Mouse (Mus musculus) forebrain, embryonic 14.5 days (tissue): Measurements from ENCODE around the gene Defb29. TPM values are rescaled to one million over a fixed set of nuclear protein-coding genes. Genes with fewer than 3 reads are reported as not detected.

Experiments
- ATAC-seq: fragments of 200-750 bp; cut with Nextera tagmentation; 2 replicates; pipeline ENCODE4 v1.8.0; 2017; ENCODE audit warnings: mild to moderate bottlenecking, moderate library complexity
- DNase-seq: peaks from one replicate; pipeline ENCODE4 v3.0.0-alpha.2; 2015; ENCODE audit warnings: low spot score
- H3K27ac ChIP-seq: fragments of 300-500 bp; sonication (generic); 2 replicates; pipeline ENCODE4 v1.5.1; 2014; ENCODE audit warnings: low read depth, mild to moderate bottlenecking, control low read depth, low read length, moderate library complexity
- H3K27me3 ChIP-seq: fragments of 300-500 bp; sonication (generic); replicated peaks from 2 replicates; pipeline ENCODE4 v1.6.1; 2014; ENCODE audit warnings: low read length, control low read depth, mixed read lengths; ENCODE audit not compliant: control insufficient read depth, insufficient read depth
- H3K36me3 ChIP-seq: fragments of 300-500 bp; sonication (generic); 2 replicates; pipeline ENCODE4 v1.6.1; 2014; ENCODE audit warnings: low read length, control low read depth; ENCODE audit not compliant: control insufficient read depth, insufficient read depth
- H3K4me1 ChIP-seq: fragments of 300-500 bp; sonication (generic); 2 replicates; pipeline ENCODE4 v1.6.1; 2014; ENCODE audit warnings: antibody characterized with exemption, low read length, control low read depth; ENCODE audit not compliant: control insufficient read depth, insufficient read depth
- H3K4me2 ChIP-seq: fragments of 300-500 bp; sonication (generic); 2 replicates; pipeline ENCODE4 v1.6.1; 2014; ENCODE audit warnings: mild to moderate bottlenecking, control low read depth, low read length
- H3K4me3 ChIP-seq: fragments of 300-500 bp; sonication (generic); 2 replicates; pipeline ENCODE4 v1.5.1; 2014; ENCODE audit warnings: low read depth, low read length, control low read depth
- H3K9ac ChIP-seq: fragments of 300-500 bp; sonication (generic); 2 replicates; pipeline ENCODE4 v1.6.1; 2014; ENCODE audit warnings: mild to moderate bottlenecking, low read length, control low read depth, moderate library complexity
- H3K9me3 ChIP-seq: fragments of 300-500 bp; sonication (generic); replicated peaks from 2 replicates; pipeline ENCODE4 v1.6.1; 2016; ENCODE audit warnings: low read length, control low read depth, mixed read lengths; ENCODE audit not compliant: control insufficient read depth
- WGBS: fragments of 180-500 bp; shearing (Covaris S2); extraction: QIAGEN DNeasy Blood & Tissue Kit; methylation state at CpG from one replicate; pipeline ENCODE4 v1.1.7; 2014; 5-methylcytosine and 5-hydroxymethylcytosine counted together
- polyA plus RNA-seq: library from polyadenylated mRNA; unstranded; fragments of >200 nt; fragmentation: Nextera tagmentation; extraction: Ambion mirVana; gene quantifications from 2 replicates; pipeline ENCODE4 v1.2.1, GENCODE M21; 2014

The Defb29 gene
- polyA plus RNA-seq, result not detected in 2 replicates

DNA sequence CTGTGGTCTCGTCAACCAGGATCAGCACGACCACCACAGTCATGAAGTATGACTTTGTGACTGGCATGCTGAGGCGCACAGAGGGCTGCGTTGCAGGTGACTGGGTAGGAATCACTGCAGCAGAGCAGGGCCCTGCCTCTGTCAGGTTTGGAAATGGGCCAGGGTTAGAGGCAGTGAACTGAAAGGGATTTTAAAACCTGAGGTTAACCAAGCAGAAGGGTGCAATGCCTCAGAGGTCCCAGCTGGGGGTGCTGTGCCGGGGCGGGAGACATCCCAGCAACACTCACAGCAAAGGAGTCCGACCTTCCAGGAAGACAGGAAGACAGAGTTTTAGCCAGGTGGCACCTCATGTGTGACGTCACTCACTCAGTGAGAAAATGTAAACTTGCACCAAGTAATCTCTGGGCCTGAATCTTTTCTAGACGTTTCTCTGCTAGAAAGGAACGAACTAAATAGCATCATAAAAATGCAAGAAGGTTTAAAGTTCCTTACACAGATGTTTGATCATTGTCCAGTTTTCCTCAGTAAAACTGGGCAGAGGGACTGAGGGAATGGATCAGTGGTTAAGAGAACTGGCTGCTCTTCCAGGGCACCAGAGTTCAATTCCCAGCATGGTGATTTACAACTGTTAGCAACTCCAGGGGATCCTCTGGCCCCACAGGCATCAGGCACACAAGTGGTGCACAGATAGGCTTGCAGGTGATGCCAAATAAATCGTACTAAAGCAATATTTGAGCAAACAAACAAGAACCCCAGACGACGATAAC is at the start of gene Defb29:
Gene Defb29, minus strand, starts transcription at position 155 of the 767 bp plus-strand sequence.
- 61% methylated on average over 13 of the region's 13 CpGs for WGBS
- no peak within 1 kb of the TSS for H3K9ac ChIP-seq
- DNase-seq (no peak), ATAC-seq (no peak)
- H3K9me3 ChIP-seq, result no peaks in the 10 kb centered on the region
- H3K4me1 ChIP-seq, result no peaks in the 10 kb centered on the region
- H3K27ac ChIP-seq, result no peak within 1 kb of the TSS
- no peaks in the 10 kb centered on the region for H3K27me3 ChIP-seq
- no peaks in the 10 kb centered on the region for H3K36me3 ChIP-seq
- no peak within 1 kb of the TSS for H3K4me2 ChIP-seq
- no peak within 1 kb of the TSS for H3K4me3 ChIP-seq

DNA sequence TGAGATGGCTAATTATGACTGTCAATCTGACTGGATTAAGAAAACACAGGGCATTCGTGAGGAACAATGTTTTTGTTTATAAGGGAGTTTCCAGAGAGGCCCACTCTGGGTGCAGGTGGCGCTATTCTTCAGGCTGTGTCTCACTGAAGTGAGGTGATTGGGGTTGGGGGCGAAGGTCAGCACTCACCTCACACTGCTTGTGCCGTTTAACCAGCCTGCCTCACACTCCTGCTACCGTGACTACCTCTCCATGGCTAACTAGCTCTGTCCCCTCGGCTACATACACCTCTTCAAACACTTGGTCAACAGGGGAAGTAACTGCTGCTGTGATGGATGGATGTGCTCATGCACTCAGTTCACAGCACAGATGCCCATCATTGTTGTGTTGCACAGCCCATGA is 49.1 kb upstream of the Defb29 start:
- no peaks in the 10 kb centered on the region for H3K9me3 ChIP-seq
- H3K9ac ChIP-seq, result no peak overlapping the region
- H3K27ac ChIP-seq, result no peak overlapping the region
- ATAC-seq, result no peak
- no peaks in the 10 kb centered on the region for H3K36me3 ChIP-seq
- no peak for DNase-seq
- H3K4me2 ChIP-seq, result no peak overlapping the region
- no peaks in the 10 kb centered on the region for H3K4me1 ChIP-seq
- H3K4me3 ChIP-seq, result no peak overlapping the region
- no peaks in the 10 kb centered on the region for H3K27me3 ChIP-seq
- 27% methylated on average over 6 of the region's 6 CpGs for WGBS

DNA sequence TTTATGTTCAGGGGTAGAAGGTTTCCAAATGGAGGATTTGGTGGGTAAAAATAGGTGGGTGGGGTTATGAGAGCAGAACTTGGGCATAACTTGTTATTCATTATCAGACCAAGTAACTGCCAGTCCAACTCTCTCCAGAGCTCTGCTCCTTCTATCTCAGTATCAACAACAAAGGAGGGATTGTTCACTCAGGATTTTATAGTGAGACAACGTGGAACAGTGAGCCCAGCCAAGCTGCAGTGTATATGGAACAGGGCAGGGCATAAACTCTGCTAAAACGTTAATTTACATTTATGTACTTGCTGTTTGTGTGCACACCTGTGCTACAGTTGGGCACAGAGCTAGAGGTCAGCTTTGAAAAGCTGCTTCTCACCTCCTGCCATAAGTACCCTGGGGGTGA is 48.6 kb upstream of the Defb29 start:
- H3K9me3 ChIP-seq, result no peaks in the 10 kb centered on the region
- no peak overlapping the region for H3K4me3 ChIP-seq
- H3K4me2 ChIP-seq, result no peak overlapping the region
- H3K27me3 ChIP-seq, result no peaks in the 10 kb centered on the region
- DNase-seq (no peak), ATAC-seq (no peak)
- WGBS, result 23% methylated on average over 2 of the region's 2 CpGs
- no peak overlapping the region for H3K9ac ChIP-seq
- H3K27ac ChIP-seq, result no peak overlapping the region
- H3K36me3 ChIP-seq, result no peaks in the 10 kb centered on the region
- H3K4me1 ChIP-seq, result no peaks in the 10 kb centered on the region

DNA sequence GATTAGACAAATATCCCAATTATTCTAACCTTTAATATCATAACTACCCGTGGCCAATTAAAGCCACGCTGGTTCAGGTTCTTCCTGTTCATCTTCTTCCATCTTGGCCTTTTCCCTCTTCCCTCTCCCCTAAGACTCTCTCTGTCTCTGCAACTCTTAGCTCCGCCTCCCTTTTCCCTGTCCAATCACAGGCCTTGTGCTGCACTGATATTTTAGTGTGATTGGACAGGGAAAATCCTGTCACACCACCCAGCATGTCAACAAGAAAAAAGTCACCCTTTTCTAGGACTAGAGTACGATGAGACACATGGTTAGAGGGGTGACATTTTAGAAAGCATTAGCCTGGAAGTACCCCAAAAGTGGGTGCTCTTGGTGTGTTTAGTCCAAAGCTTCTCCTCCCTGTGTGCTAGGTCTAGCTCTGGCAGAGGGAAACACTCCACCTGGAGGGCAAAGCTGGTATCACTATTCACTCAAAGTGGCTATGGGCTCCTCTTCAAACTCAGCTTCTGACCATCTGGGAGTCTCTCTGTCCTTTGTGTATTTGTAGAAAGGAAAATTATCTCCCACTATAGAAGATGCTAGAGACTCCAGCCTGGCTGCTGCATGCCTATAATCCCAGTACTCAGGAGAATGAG is 47.1 kb upstream of the Defb29 start:
- WGBS, result 80% methylated on average over 4 of the region's 4 CpGs
- no peaks in the 10 kb centered on the region for H3K27me3 ChIP-seq
- no peak for DNase-seq

GRCm38 (mm10) chr2:152580612-152581011 is 40.7 kb upstream of the Defb29 start:
- Histone ChIP-seq H3K4me2 (no peak overlapping the region), H3K4me1 (no peaks in the 10 kb centered on the region), H3K9me3 (no peaks in the 10 kb centered on the region), H3K36me3 (no peaks in the 10 kb centered on the region), H3K27me3 (no peaks in the 10 kb centered on the region), H3K4me3 (no peak overlapping the region), H3K27ac (no peak overlapping the region), H3K9ac (no peak overlapping the region)
- ATAC-seq, result no peak
- WGBS, result 91% methylated on average over 11 of the region's 11 CpGs
- DNase-seq, result no peak

More for the DNA sequence above, 47.1 kb upstream of the Defb29 start:
- H3K9ac ChIP-seq, result no peak overlapping the region
- no peak overlapping the region for H3K27ac ChIP-seq
- no peak overlapping the region for H3K4me2 ChIP-seq
- H3K9me3 ChIP-seq, result no peaks in the 10 kb centered on the region
- H3K36me3 ChIP-seq, result no peaks in the 10 kb centered on the region
- no peak for ATAC-seq
- H3K4me1 ChIP-seq, result no peaks in the 10 kb centered on the region
- no peak overlapping the region for H3K4me3 ChIP-seq

- Histone ChIP-seq H3K36me3 (no peaks in the 10 kb centered on the region), H3K9me3 (no peaks in the 10 kb centered on the region), H3K4me1 (no peaks in the 10 kb centered on the region), H3K27me3 (no peaks in the 10 kb centered on the region), H3K4me2 (no peak within 1 kb of the TSS), H3K4me3 (no peak within 1 kb of the TSS), H3K9ac (no peak within 1 kb of the TSS), H3K27ac (no peak within 1 kb of the TSS)
- WGBS, result 71% methylated on average over 7 of the region's 7 CpGs
- DNase-seq, result no peak
- ATAC-seq, result no peak
Observed at GRCm38 (mm10) chr2:152580107-152580506, 40.2 kb upstream of the Defb29 start, which contains the start of gene Defb19. Defb19 (minus strand) TSS chr2:152580312.

DNA sequence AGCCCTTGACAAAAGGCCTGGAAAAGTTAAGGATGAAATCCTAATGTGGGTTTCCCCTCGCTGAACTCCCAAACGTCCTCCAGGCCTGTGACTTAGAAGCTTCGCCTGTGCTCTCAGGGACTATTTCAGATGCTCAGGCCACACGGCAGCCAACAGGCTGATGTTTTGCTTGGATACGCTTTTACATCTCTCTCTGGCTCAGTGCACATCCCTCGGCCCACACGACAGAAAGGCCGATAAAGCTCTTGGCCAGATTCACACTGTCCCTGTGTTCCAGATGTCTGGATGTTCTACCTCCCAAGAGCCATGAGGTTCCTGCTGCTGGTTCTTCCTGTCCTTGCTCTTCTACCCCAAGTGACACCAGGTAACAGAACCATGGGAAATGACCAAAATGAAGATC is 33.6 kb upstream of the Defb29 start:
- ATAC-seq, result no peak
- no peaks in the 10 kb centered on the region for H3K36me3 ChIP-seq
- WGBS, result 89% methylated on average over 8 of the region's 8 CpGs

DNA sequence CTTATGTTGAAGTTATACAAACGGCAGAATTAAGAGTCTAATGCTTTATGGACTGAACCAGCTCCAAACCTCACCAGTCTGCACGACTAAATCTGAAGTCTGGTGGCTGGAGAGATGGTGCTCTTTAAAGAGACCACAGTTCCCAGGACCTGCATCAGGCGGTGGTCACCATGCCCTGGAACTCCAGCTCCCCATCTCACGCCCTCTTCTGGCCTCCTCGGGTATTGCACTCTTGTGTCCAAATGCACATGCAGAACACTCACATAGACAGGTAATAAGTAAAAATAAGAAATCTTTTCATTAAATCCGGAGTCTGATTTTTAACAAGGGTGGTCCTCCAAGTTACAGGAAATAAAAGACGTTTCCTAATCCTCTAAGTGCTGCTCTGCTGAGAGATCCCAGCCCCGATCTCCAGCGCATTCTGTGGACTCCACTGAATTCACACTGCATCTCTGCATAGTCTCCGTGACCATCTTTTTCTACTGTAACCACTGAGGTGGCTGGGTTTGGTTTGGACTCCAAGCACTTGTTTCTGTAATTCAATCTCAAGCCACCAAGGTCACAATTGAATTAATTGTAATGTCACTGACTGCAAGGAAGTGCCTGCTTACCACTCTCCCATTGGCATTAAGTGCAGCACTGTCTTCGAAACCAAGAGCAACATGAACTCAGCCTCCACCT is 32.4 kb upstream of the Defb29 start, which contains the start of gene Defb21:
Gene Defb21, plus strand, starts transcription at position 631 of the 681 bp plus-strand sequence.
- Histone ChIP-seq H3K27ac (no peak within 1 kb of the TSS), H3K27me3 (no peaks in the 10 kb centered on the region), H3K36me3 (no peaks in the 10 kb centered on the region), H3K4me2 (no peak within 1 kb of the TSS), H3K4me1 (no peaks in the 10 kb centered on the region), H3K4me3 (no peak within 1 kb of the TSS), H3K9ac (no peak within 1 kb of the TSS), H3K9me3 (no peaks in the 10 kb centered on the region)
- DNase-seq (no peak), ATAC-seq (no peak)
- WGBS, result 63% methylated on average over 11 of the region's 11 CpGs

More for the DNA sequence above, 33.6 kb upstream of the Defb29 start:
- no peaks in the 10 kb centered on the region for H3K9me3 ChIP-seq
- no peaks in the 10 kb centered on the region for H3K27me3 ChIP-seq
- H3K4me3 ChIP-seq, result no peak overlapping the region
- no peak overlapping the region for H3K27ac ChIP-seq
- no peak overlapping the region for H3K9ac ChIP-seq
- no peak for DNase-seq
- no peaks in the 10 kb centered on the region for H3K4me1 ChIP-seq
- H3K4me2 ChIP-seq, result no peak overlapping the region
